Mouse (Mus musculus) heart, adult 11 months (tissue): ENCODE results near the gene Tnrc6c.

Experiments used
- DNase-seq: peaks from one replicate; pipeline ENCODE4 v3.0.0; 2022

The Tnrc6c gene

GRCm38 (mm10) chr11:117653491-117654351 is at the start of gene Tnrc6c:
Gene Tnrc6c (plus strand): TSS chr11:117654289.
- DNase-seq: peak; percentile 99

- peak; percentile 82 for DNase-seq
Observed at GRCm38 (mm10) chr11:117606137-117606536, 48.0 kb upstream of the Tnrc6c start.

- DNase-seq: peak; percentile 86
Observed at GRCm38 (mm10) chr11:117606605-117607203, 47.4 kb upstream of the Tnrc6c start.

GRCm38 (mm10) chr11:117608141-117608789 is 45.8 kb upstream of the Tnrc6c start:
- DNase-seq: no peak

GRCm38 (mm10) chr11:117608976-117609375 is 45.1 kb upstream of the Tnrc6c start:
- DNase-seq: no peak

- no peak for DNase-seq
Observed at GRCm38 (mm10) chr11:117610589-117610988, 43.5 kb upstream of the Tnrc6c start.

- peak; percentile 99 for DNase-seq
Observed at GRCm38 (mm10) chr11:117611068-117611467, 43.0 kb upstream of the Tnrc6c start.

GRCm38 (mm10) chr11:117611860-117612259 is 42.2 kb upstream of the Tnrc6c start:
- DNase-seq: no peak

- peak; percentile 80 for DNase-seq
Observed at GRCm38 (mm10) chr11:117612885-117613284, 41.2 kb upstream of the Tnrc6c start.

GRCm38 (mm10) chr11:117617368-117617908 is 36.7 kb upstream of the Tnrc6c start:
- DNase-seq: no peak

GRCm38 (mm10) chr11:117618214-117618613 is 35.9 kb upstream of the Tnrc6c start:
- DNase-seq: no peak

- DNase-seq: no peak
Observed at GRCm38 (mm10) chr11:117618774-117619173, 35.3 kb upstream of the Tnrc6c start.

GRCm38 (mm10) chr11:117619581-117619980 is 34.5 kb upstream of the Tnrc6c start:
- no peak for DNase-seq

GRCm38 (mm10) chr11:117625196-117625595 is 28.9 kb upstream of the Tnrc6c start:
- DNase-seq: no peak

GRCm38 (mm10) chr11:117626557-117626956 is 27.5 kb upstream of the Tnrc6c start:
- DNase-seq: peak; percentile 98

- no peak for DNase-seq
Observed at GRCm38 (mm10) chr11:117627060-117627562, 27.0 kb upstream of the Tnrc6c start.

GRCm38 (mm10) chr11:117627746-117628311 is 26.3 kb upstream of the Tnrc6c start:
- DNase-seq: no peak

GRCm38 (mm10) chr11:117628312-117628779 is 25.7 kb upstream of the Tnrc6c start:
- peak; percentile 94 for DNase-seq

GRCm38 (mm10) chr11:117629865-117630264 is 24.2 kb upstream of the Tnrc6c start:
- no peak for DNase-seq

- DNase-seq: no peak
Observed at GRCm38 (mm10) chr11:117630868-117631565, 23.1 kb upstream of the Tnrc6c start.

GRCm38 (mm10) chr11:117633310-117633709 is 20.8 kb upstream of the Tnrc6c start:
- no peak for DNase-seq

- no peak for DNase-seq
Observed at GRCm38 (mm10) chr11:117638386-117638785, 15.7 kb upstream of the Tnrc6c start.
